Mouse (Mus musculus) embryonic fibroblast, embryonic 13.5 days (primary cell): ENCODE measurements at regions not wholly inside any gene's neighbourhood (a gene's known extent, or its start where the extent isn't known, plus 50 kb on each side); places are given as distances from the start of the nearest gene placed in this dataset.

ENCODE experiments used
- H3K27ac ChIP-seq: 2 replicates; pipeline ENCODE4 v1.5.1; 2012; ENCODE audit warnings: low read length, control low read depth, inconsistent platforms; ENCODE audit not compliant: insufficient read depth
- H3K4me1 ChIP-seq: 2 replicates; pipeline ENCODE4 v1.6.1; 2011; ENCODE audit warnings: low read length; ENCODE audit not compliant: control insufficient read depth, insufficient read depth
- H3K4me3 ChIP-seq: 2 replicates; pipeline ENCODE4 v1.5.1; 2011; ENCODE audit warnings: mild to moderate bottlenecking, control low read depth, low read length; ENCODE audit not compliant: insufficient read depth
- CTCF ChIP-seq: IDR thresholded peaks from 2 replicates; pipeline ENCODE4 v1.5.1; 2011; ENCODE audit warnings: mild to moderate bottlenecking, control low read depth, low read length, moderate library complexity, borderline replicate concordance; ENCODE audit not compliant: insufficient read depth
- POLR2A ChIP-seq: IDR thresholded peaks from 2 replicates; pipeline ENCODE4 v1.6.1; 2011; ENCODE audit warnings: low read depth, mild to moderate bottlenecking, control low read depth, low read length, moderate library complexity

GRCm38 (mm10) chr12:9169008-9169407 is 139.2 kb downstream of the Ttc32 start:
- no peak overlapping the region for H3K27ac ChIP-seq
- TF ChIP-seq CTCF (no peak), POLR2A (no peak)
- H3K4me3 ChIP-seq, result no peak overlapping the region
- H3K4me1 ChIP-seq, result peaks cover 4% of the 10 kb centered on the region; the same call in 1 of the 2 replicates

- Histone ChIP-seq H3K27ac (no peak overlapping the region), H3K4me3 (no peak overlapping the region), H3K4me1 (peaks cover 20% of the 10 kb centered on the region)
- TF ChIP-seq CTCF (no peak), POLR2A (no peak)
These were observed 143.9 kb downstream of the Ttc32 start for GRCm38 (mm10) chr12:9173680-9174079.

- TF ChIP-seq POLR2A (no peak), CTCF (no peak)
- peaks cover 25% of the 10 kb centered on the region for H3K4me1 ChIP-seq
- H3K4me3 ChIP-seq, result no peak overlapping the region
- H3K27ac ChIP-seq, result no peak overlapping the region
These were observed 144.5 kb downstream of the Ttc32 start for GRCm38 (mm10) chr12:9174327-9174726.

- Histone ChIP-seq H3K4me1 (peaks cover 21% of the 10 kb centered on the region), H3K4me3 (no peak overlapping the region), H3K27ac (peak overlapping the region; percentile 85)
- no peak for TF ChIP-seq POLR2A
- TF ChIP-seq CTCF, result no peak
These were observed 146.4 kb downstream of the Ttc32 start for GRCm38 (mm10) chr12:9176198-9176597.

- H3K27ac ChIP-seq, result no peak overlapping the region
- peaks cover 21% of the 10 kb centered on the region for H3K4me1 ChIP-seq
- TF ChIP-seq CTCF (no peak), POLR2A (no peak)
- H3K4me3 ChIP-seq, result no peak overlapping the region
These were observed 148.8 kb downstream of the Ttc32 start for GRCm38 (mm10) chr12:9178626-9179025.

GRCm38 (mm10) chr12:9180677-9181076 is 150.9 kb downstream of the Ttc32 start:
- peaks cover 10% of the 10 kb centered on the region for H3K4me1 ChIP-seq
- no peak overlapping the region for H3K27ac ChIP-seq
- TF ChIP-seq CTCF (no peak), POLR2A (no peak)
- H3K4me3 ChIP-seq, result no peak overlapping the region

GRCm38 (mm10) chr12:9191721-9192120 is 161.9 kb downstream of the Ttc32 start:
- Histone ChIP-seq H3K4me1 (peaks cover 2% of the 10 kb centered on the region; the same call in 1 of the 2 replicates), H3K27ac (no peak overlapping the region), H3K4me3 (no peak overlapping the region)
- TF ChIP-seq POLR2A (no peak), CTCF (no peak)

GRCm38 (mm10) chr12:9199321-9199720 is 169.5 kb downstream of the Ttc32 start:
- Histone ChIP-seq H3K4me1 (peaks cover 4% of the 10 kb centered on the region), H3K4me3 (no peak overlapping the region), H3K27ac (peak overlapping the region; percentile 71)
- TF ChIP-seq CTCF (no peak), POLR2A (no peak)

GRCm38 (mm10) chr12:9212211-9212610 is 182.4 kb downstream of the Ttc32 start:
- Histone ChIP-seq H3K4me1 (no peaks in the 10 kb centered on the region; the same call in 1 of the 2 replicates), H3K27ac (no peak overlapping the region), H3K4me3 (no peak overlapping the region)
- TF ChIP-seq CTCF (no peak), POLR2A (no peak)

GRCm38 (mm10) chr12:9224971-9225370 is 195.2 kb downstream of the Ttc32 start:
- TF ChIP-seq CTCF (no peak), POLR2A (no peak)
- Histone ChIP-seq H3K4me3 (no peak overlapping the region), H3K4me1 (peaks cover 8% of the 10 kb centered on the region), H3K27ac (no peak overlapping the region)

- Histone ChIP-seq H3K4me3 (no peak overlapping the region), H3K4me1 (peaks cover 8% of the 10 kb centered on the region), H3K27ac (no peak overlapping the region)
- no peak for TF ChIP-seq CTCF
- TF ChIP-seq POLR2A, result no peak
These were observed 198.1 kb downstream of the Ttc32 start for GRCm38 (mm10) chr12:9227901-9228300.
